Mouse (Mus musculus) ES-E14 (cell line): ENCODE measurements around the gene Arid1a. TPM values are rescaled to one million over a fixed set of nuclear protein-coding genes. Genes with fewer than 3 reads are reported as not detected.

ENCODE experiments used
- DNase-seq: peaks from one replicate; pipeline ENCODE4 v3.0.0-alpha.2; 2013; ENCODE audit warnings: low read depth, low spot score
- H3K27ac ChIP-seq: 2 replicates; pipeline ENCODE4 v1.5.1; 2012; ENCODE audit warnings: low read depth, mild to moderate bottlenecking, low read length, moderate library complexity, mixed read lengths; ENCODE audit not compliant: poor library complexity, insufficient read depth, severe bottlenecking
- H3K36me3 ChIP-seq: 2 replicates; pipeline ENCODE4 v1.6.1; 2012; ENCODE audit warnings: mild to moderate bottlenecking, low read length, moderate library complexity, mixed read lengths; ENCODE audit not compliant: control insufficient read depth, poor library complexity, insufficient read depth, severe bottlenecking
- H3K4me1 ChIP-seq, 2 experiments: fragments of 150-350 bp in 1 of 2; sonication (generic) in 1 of 2; 2 replicates each; pipeline ENCODE4 v1.6.1; 2012; ENCODE audit warnings: low read length in 2 of 2, mild to moderate bottlenecking in 1 of 2, mixed read lengths in 1 of 2; ENCODE audit not compliant: control insufficient read depth in 2 of 2, insufficient read depth in 2 of 2, poor library complexity in 1 of 2
- H3K4me3 ChIP-seq, 2 experiments: fragments of 150-350 bp in 1 of 2; sonication (generic) in 1 of 2; 2 replicates each; pipeline ENCODE4 v1.5.1; 2012; ENCODE audit warnings: low read length in 2 of 2, low read depth in 1 of 2, mild to moderate bottlenecking in 1 of 2, mixed read lengths in 1 of 2; ENCODE audit not compliant: insufficient read depth in 1 of 2, poor library complexity in 1 of 2, severe bottlenecking in 1 of 2
- H3K9ac ChIP-seq: 2 replicates; pipeline ENCODE4 v1.6.1; 2012; ENCODE audit warnings: low read depth, mild to moderate bottlenecking, low read length, mixed read lengths; ENCODE audit not compliant: poor library complexity, insufficient read depth, severe bottlenecking
- H3K9me3 ChIP-seq: fragments of 150-350 bp; sonication (generic); 2 replicates; pipeline ENCODE4 v1.6.1; 2012; ENCODE audit warnings: low read depth, mild to moderate bottlenecking, low read length; ENCODE audit not compliant: control insufficient read depth, insufficient read depth
- CHD2 ChIP-seq: IDR thresholded peaks from 2 replicates; pipeline ENCODE4 v1.6.1; 2014; ENCODE audit warnings: mild to moderate bottlenecking, low read depth, low read length, inconsistent platforms
- HCFC1 ChIP-seq: IDR thresholded peaks from 2 replicates; pipeline ENCODE4 v1.6.1; 2012; ENCODE audit warnings: low read length, inconsistent platforms, borderline replicate concordance; ENCODE audit not compliant: insufficient read depth
- MAFK ChIP-seq: IDR thresholded peaks from 2 replicates; pipeline ENCODE4 v1.6.1; 2014; ENCODE audit warnings: mild to moderate bottlenecking, low read depth, low read length, inconsistent platforms; ENCODE audit not compliant: insufficient read depth
- ZC3H11A ChIP-seq: IDR thresholded peaks from 2 replicates; pipeline ENCODE4 v1.6.1; 2012; ENCODE audit warnings: low read depth, mild to moderate bottlenecking, inconsistent platforms, low read length, borderline replicate concordance
- ZNF384 ChIP-seq: IDR thresholded peaks from 2 replicates; pipeline ENCODE4 v1.6.1; 2012; ENCODE audit warnings: low read depth, low read length, inconsistent platforms
- in situ Hi-C, 2 experiments: fragments of 600-800 bp; cut with MboI; formaldehyde crosslinking; loops; one replicate each; pipeline ENCODE4 v1.15.1; 2025; ENCODE audit warnings: low sequenced_read_pairs in 2 of 2, inconsistent platforms in 1 of 2; ENCODE audit not compliant: unreplicated experiment in 2 of 2
- total RNA-seq: library from RNA; depleted of rRNA; stranded (reverse); fragments of 300-350 nt; gene quantifications from 2 replicates; pipeline ENCODE4 v1.2.3, GENCODE M21; 2012

Gene Arid1a
- total RNA-seq, 1 experiment: 62.6 TPM

GRCm38 (mm10) chr4:133757269-133757835 lies 783 bp upstream of the Arid1a start:
- H3K4me1 ChIP-seq: no peaks in the 10 kb centered on the region
- peak overlapping the region; percentile 70 to 78 for H3K4me3 ChIP-seq
- peak overlapping the region; percentile 83 for H3K9ac ChIP-seq
- peaks cover 4% of the 10 kb centered on the region; the same call in 1 of the 2 replicates for H3K36me3 ChIP-seq
- DNase-seq: peak; percentile 81
- in situ Hi-C loops: no loop called here
- TF ChIP-seq MAFK (no peak), HCFC1 (peak; percentile 68), ZC3H11A (no peak), CHD2 (peak; percentile 39; the same call in 1 of the 2 replicates), ZNF384 (0 out of 2 replicates have a peak, but pooled peaks have one; percentile 36)
- no peaks in the 10 kb centered on the region for H3K9me3 ChIP-seq
- peak overlapping the region; percentile 99 for H3K27ac ChIP-seq

GRCm38 (mm10) chr4:133755861-133756371 lies 653 bp downstream of the Arid1a start:
- Histone ChIP-seq H3K9me3 (no peaks in the 10 kb centered on the region), H3K4me1 (peaks cover 2% of the 10 kb centered on the region in 2 experiments; a peak in 1 of 4 replicates), H3K36me3 (peaks cover 4% of the 10 kb centered on the region; the same call in 1 of the 2 replicates), H3K4me3 (peak overlapping the region; percentile 70 to 78), H3K9ac (peak overlapping the region; percentile 83), H3K27ac (peak overlapping the region; percentile 99)
- in situ Hi-C loops: no loop called here
- no peak for TF ChIP-seq ZC3H11A
- no peak for TF ChIP-seq ZNF384
- no peak for TF ChIP-seq HCFC1
- TF ChIP-seq MAFK: no peak
- TF ChIP-seq CHD2: 0 out of 2 replicates have a peak, but pooled peaks have one; percentile 1
- no peak for DNase-seq

DNA sequence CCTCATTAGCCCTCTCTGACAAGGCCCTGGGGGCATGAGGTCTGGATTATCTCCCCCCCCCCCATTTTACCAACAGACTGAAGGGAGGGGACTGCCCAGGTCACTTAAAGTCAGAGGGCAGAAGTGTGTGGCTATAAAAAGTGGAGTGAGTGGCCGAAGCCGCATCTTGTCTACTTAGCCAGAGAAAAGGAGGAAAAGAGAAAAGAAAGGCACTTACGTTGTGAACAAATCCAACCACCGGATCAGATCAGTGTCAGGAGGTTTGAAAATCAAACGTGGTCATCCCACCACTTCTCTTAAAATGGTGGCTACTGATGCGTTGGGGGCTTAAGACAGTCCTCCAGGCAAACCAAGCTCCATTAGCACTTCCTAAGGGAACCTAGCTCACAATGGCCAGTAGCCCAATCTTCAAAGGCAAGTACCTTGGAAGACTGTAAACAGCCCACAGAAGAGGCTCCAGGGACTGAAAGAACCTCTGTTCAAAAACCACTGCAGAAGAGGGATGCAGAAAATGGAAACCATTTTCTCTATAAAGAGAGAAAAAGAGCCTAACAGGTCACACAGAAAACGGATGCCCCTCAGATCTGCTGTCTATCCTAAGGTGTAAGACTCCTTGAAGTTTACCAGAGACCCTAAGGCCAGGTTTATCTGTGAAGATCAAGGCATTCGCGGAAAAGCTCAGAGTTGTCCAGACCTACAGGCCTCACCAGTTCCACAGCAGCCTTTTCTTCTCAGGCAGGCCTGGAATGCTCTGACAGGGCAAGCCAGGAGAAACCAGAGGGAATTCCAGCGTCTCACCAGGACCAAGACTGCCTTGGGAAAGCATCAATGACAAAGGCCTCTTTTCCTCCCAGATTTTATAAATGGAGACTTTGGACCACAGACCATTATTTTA lies 1.5 kb downstream of the Arid1a start:
- peak overlapping the region; percentile 70 to 78 for H3K4me3 ChIP-seq
- H3K9ac ChIP-seq: peak overlapping the region; percentile 83
- peaks cover 6% of the 10 kb centered on the region; the same call in 1 of the 2 replicates for H3K36me3 ChIP-seq
- peak overlapping the region; percentile 99 for H3K27ac ChIP-seq
- in situ Hi-C loops: no loop called here
- no peak for TF ChIP-seq ZC3H11A
- TF ChIP-seq ZNF384: no peak
- no peak for TF ChIP-seq HCFC1
- TF ChIP-seq CHD2: no peak
- TF ChIP-seq MAFK: no peak
- no peaks in the 10 kb centered on the region for H3K9me3 ChIP-seq
- no peak for DNase-seq
- H3K4me1 ChIP-seq: peaks cover 4 to 7% of the 10 kb centered on the region in 2 experiments; a peak in 2 of 4 replicates

- TF ChIP-seq ZNF384 (no peak), CHD2 (peak; percentile 60; the same call in 1 of the 2 replicates), HCFC1 (peak; percentile 69)
- H3K4me1 ChIP-seq: peaks cover 5 to 10% of the 10 kb centered on the region in 2 experiments; a peak in 3 of 4 replicates
- H3K9me3 ChIP-seq: no peaks in the 10 kb centered on the region
- peaks cover 6% of the 10 kb centered on the region; the same call in 1 of the 2 replicates for H3K36me3 ChIP-seq
- H3K4me3 ChIP-seq: peak overlapping the region; percentile 70 to 78
- in situ Hi-C loops: no loop called here
- H3K9ac ChIP-seq: peak overlapping the region; percentile 83
- peak overlapping the region; percentile 99 for H3K27ac ChIP-seq
- peak; percentile 88 for DNase-seq
Observed at GRCm38 (mm10) chr4:133754238-133754637, 2.3 kb downstream of the Arid1a start.
